Mouse (Mus musculus) olfactory bulb, adult 2 months (tissue): ENCODE measurements around the gene Cd300a. TPM values are rescaled to one million over a fixed set of nuclear protein-coding genes. Genes with fewer than 3 reads are reported as not detected.
A peak's percentile ranks its signal among the peaks of the same experiment; 100 is the strongest.
"Not testable (repeated sequence)": the region's sequence is repeated elsewhere in the genome, so short reads cannot be mapped to it uniquely, and the experiment has no call there.

ENCODE experiments used
- H3K27ac ChIP-seq: fragments of 200-500 bp; 2 replicates; pipeline ENCODE4 v1.5.1; 2012; ENCODE audit warnings: low read depth, low read length; ENCODE audit not compliant: insufficient read depth
- H3K4me1 ChIP-seq: fragments of 200-500 bp; 2 replicates; pipeline ENCODE4 v1.6.1; 2012; ENCODE audit warnings: low read length; ENCODE audit not compliant: control insufficient read depth, insufficient read depth
- H3K4me3 ChIP-seq: fragments of 200-500 bp; 2 replicates; pipeline ENCODE4 v1.5.1; 2012; ENCODE audit warnings: mild to moderate bottlenecking, low read depth, low read length, moderate library complexity; ENCODE audit not compliant: insufficient read depth
- CTCF ChIP-seq: fragments of 200-500 bp; IDR thresholded peaks from 2 replicates; pipeline ENCODE4 v1.5.1; 2012; ENCODE audit warnings: low read depth, mild to moderate bottlenecking, low read length, moderate library complexity; ENCODE audit not compliant: insufficient read depth
- POLR2A ChIP-seq: fragments of 200-500 bp; IDR thresholded peaks from 2 replicates; pipeline ENCODE4 v1.6.1; 2012; ENCODE audit warnings: mild to moderate bottlenecking, low read depth, low read length, moderate library complexity; ENCODE audit not compliant: insufficient read depth
- WGBS: fragments of 180-500 bp; shearing (Covaris S2); methylation state at CpG from one replicate; pipeline ENCODE4 v1.1.7; 2018; 5-methylcytosine and 5-hydroxymethylcytosine counted together
- polyA plus RNA-seq: library from polyadenylated mRNA; stranded (reverse); fragments of >200 nt; gene quantifications from 2 replicates; pipeline ENCODE4 v1.2.4, GENCODE M21; 2012; ENCODE audit warnings: low replicate concordance; ENCODE audit not compliant: missing spikeins, insufficient read depth, insufficient read length

The Cd300a gene
- polyA plus RNA-seq, 1 experiment, result not detected

DNA sequence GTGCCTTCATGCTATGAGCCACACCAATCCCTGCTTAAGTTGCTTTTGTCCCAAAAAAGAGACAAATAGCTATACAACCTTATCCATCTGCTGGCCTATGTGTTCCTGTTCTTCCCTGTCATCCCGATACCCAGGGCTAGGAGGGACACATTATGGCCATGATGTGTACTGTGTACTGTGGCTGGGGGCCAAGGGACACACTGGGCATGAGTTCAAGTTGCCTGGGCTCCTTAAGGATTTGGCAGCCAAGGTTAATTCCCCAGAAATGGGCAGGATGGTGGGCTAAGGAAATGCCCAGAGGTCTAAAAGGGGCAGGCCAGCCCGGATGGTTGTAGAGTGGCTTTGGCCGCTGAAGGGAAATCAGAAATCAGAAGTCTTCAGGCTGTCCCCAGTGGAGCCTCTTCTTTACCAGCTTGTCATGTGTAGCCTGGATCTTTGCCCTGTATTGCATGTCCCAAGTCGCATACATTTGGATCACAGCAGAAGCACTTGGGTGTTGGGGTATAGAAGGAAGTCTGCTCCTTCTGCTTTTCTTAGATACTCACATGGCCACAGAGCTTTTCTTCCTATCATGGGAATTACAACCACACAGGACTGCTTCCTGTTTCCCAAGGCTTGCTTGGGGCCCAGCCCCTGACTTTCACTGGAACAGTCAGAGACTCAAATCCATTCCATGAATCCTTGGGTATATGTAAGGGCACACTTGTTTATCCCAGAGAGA is 5.3 kb upstream of the Cd300a start:
- no peak for TF ChIP-seq POLR2A
- no peak for TF ChIP-seq CTCF
- 64% methylated on average over 4 of the region's 4 CpGs for WGBS
- Histone ChIP-seq H3K4me1 (no peaks in the 10 kb centered on the region), H3K27ac (no peak overlapping the region), H3K4me3 (no peak overlapping the region)

DNA sequence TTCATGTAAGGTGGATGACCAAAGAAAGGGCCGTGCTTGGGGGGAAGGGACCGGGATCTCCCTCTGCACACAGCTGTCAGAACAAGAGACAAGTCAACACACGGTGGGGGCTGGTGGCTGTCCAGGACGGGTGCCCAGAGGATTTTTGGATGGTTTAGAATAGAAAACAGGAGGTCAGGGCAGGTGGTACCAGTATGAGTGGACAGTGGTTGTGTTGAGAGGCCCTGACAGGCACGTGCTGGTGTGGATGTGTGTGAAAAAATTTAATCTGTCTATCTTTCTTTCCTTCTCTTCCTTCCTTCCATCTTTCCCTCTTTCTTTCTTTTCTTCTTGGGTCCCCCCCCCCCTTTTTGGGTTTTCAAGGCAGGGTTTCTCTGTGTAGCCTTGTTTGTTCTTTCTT is 701 bp downstream of the Cd300a start:
- H3K4me3 ChIP-seq, result no peak overlapping the region
- WGBS, result 57% methylated on average over 5 of the region's 5 CpGs
- H3K27ac ChIP-seq, result no peak overlapping the region
- no peaks in the 10 kb centered on the region for H3K4me1 ChIP-seq
- TF ChIP-seq CTCF, result no peak
- no peak for TF ChIP-seq POLR2A

DNA sequence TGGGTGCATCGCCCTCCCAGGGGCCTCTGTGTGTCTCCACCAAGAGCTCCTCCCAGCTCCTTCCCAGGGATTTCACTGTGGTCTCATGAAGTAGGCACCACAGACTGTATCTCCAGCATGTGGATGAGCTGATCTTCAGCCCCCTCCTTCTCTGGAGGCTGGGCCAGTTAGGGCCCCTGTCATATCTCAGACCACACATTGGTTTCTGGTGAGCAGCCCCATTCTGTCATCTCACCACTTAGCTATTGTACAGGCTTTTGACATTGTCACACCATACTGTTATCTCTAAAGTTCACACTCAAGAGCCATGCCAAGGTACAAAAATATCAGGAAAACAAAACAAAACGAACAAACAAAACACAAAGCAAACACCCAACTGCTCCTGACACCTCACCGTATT is 6.2 kb downstream of the Cd300a start:
- Histone ChIP-seq H3K4me1 (no peaks in the 10 kb centered on the region), H3K4me3 (no peak overlapping the region), H3K27ac (no peak overlapping the region)
- TF ChIP-seq POLR2A (no peak), CTCF (no peak)
- WGBS, result 89% methylated on average over 3 of the region's 3 CpGs

DNA sequence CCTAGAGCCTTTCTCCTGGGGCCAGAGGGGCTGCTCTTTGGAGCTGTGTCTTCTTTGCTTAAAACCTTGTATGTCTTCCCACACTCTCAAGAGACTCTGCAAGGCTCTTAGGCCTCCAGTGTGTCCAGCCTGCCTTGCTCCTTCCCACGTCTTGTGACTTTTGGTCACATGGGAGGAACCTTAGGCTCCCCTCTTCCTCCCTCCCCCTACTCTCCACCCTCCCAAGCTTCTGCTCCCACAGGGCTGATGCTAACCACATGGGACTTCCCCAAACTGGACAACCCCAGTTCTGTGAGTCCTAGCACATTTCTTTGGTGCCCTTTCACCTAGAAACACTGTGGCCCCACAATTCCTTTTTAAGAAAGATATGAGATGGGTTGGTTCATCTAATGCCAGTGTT is 8.2 kb downstream of the Cd300a start:
- Histone ChIP-seq H3K27ac (no peak overlapping the region), H3K4me3 (no peak overlapping the region), H3K4me1 (no peaks in the 10 kb centered on the region)

DNA sequence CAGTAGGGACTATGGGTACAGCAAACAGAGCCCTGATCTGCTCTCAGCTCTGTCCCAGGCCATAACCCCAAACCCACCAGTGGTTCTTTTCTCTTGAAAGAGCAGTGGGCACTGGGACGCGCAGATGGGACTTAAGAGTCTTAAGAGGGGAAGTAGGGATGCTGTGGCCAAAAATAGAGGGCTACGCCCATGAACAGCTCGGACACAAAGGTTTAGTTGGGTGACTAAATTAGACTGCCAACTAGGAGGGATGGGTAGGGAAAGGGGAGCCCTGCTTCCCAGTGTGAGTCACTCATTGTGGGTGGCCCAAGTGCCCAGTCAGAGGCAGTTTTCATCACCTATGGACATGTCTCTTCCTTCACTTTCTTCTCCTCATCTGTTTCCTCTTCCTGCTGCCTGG is 13.4 kb downstream of the Cd300a start:
- no peak overlapping the region for H3K4me3 ChIP-seq
- no peak overlapping the region for H3K27ac ChIP-seq
- TF ChIP-seq POLR2A, result no peak
- TF ChIP-seq CTCF, result no peak
- WGBS, result 82% methylated on average over 4 of the region's 4 CpGs
- no peaks in the 10 kb centered on the region for H3K4me1 ChIP-seq

More for the DNA sequence above, 8.2 kb downstream of the Cd300a start:
- TF ChIP-seq CTCF (no peak), POLR2A (no peak)
- WGBS, result 68% methylated on average over 1 of the region's 1 CpGs

DNA sequence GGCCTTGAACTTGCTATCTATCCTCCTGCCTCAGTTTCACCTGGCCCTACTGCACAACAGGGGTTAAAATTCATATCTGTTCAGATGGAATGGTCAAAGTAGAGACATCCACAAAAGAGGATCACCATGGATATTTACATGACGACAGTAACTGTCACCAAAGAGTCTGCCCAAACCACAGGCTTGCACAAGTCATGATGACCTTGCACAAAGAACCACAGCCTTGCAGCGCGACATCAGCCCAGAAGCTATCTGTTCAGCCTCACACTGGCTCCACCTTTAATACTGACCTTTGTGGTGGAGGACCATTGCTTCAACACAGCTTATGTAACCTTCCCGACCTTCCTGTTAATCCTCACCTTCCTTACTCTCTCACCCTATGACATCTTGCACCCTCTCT is 17.7 kb downstream of the Cd300a start:
- 91% methylated on average over 4 of the region's 4 CpGs for WGBS
- H3K4me3 ChIP-seq, result no peak overlapping the region
- H3K4me1 ChIP-seq, result no peaks in the 10 kb centered on the region
- TF ChIP-seq CTCF, result no peak
- TF ChIP-seq POLR2A, result no peak
- no peak overlapping the region for H3K27ac ChIP-seq

DNA sequence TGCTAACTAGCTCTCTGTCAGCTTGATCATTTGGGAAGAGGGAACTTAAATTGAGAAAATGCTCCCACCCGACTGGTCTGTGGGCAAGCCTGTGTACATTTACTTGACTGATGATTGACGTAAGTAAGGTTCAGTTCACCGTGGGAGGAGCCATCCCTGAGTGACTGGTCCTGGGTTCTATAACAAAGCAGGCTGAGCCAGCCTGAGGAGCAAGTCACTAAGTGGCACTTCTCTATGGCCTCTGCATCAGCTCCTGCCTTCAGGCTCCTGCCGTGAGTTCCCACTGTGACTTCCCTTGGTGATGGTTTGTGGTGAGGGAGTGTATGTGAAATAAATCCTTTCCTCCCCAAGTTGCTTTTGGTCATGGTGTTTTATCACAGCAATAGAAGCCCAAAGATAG is 18.2 kb downstream of the Cd300a start:
- TF ChIP-seq CTCF, result no peak
- no peak for TF ChIP-seq POLR2A
- no peak overlapping the region for H3K4me3 ChIP-seq
- H3K27ac ChIP-seq, result no peak overlapping the region
- H3K4me1 ChIP-seq, result no peaks in the 10 kb centered on the region
- 70% methylated on average over 4 of the region's 4 CpGs for WGBS

DNA sequence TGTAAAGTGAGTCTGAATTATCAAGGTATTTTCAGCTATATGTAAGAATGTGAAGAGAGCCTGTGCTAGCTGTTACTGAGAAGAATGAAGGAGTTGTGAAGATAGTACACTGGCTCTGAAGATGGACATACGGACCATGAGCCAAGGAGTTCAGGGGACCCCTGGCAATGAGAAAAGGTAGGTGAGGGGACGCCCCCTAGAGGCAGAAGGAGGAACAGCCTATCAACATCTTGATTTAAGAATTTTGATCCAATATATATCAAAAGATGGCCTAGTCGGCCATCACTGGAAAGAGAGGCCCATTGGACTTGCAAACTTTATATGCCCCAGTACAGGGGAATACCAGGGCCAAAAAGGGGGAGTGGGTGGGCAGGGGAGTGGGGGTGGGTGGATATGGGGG is 19.7 kb downstream of the Cd300a start:
- H3K4me3 ChIP-seq, H3K4me1 ChIP-seq, H3K27ac ChIP-seq: not testable (repeated sequence)
- 49% methylated on average over 3 of the region's 3 CpGs for WGBS

DNA sequence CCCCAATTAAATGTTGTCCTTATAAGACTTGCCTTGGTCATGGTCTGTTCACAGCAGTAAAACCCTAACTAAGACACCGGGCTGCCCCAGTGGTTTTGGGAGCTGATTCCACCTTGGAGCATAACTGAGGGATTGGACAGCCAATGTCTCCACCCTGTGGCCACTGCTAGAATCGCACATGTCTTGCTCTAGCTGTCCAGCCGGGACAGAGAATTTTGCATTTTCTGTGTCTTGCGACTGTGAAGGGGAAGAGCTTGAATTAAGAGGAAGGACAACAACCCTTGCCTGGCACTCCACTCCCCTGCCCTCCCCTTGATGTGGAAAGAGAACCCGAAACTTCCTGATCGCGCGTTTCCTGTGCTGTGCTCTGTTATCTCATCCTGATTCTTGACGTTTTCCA is 23.0 kb downstream of the Cd300a start:
- H3K27ac ChIP-seq, result no peak overlapping the region
- WGBS, result 19% methylated on average over 9 of the region's 9 CpGs
- H3K4me3 ChIP-seq, result no peak overlapping the region
- 0 out of 2 replicates have a peak, but pooled peaks cover 3% of the 10 kb centered on the region for H3K4me1 ChIP-seq
- TF ChIP-seq POLR2A, result no peak
- 0 out of 2 replicates have a peak, but pooled peaks have one; percentile 38 for TF ChIP-seq CTCF

DNA sequence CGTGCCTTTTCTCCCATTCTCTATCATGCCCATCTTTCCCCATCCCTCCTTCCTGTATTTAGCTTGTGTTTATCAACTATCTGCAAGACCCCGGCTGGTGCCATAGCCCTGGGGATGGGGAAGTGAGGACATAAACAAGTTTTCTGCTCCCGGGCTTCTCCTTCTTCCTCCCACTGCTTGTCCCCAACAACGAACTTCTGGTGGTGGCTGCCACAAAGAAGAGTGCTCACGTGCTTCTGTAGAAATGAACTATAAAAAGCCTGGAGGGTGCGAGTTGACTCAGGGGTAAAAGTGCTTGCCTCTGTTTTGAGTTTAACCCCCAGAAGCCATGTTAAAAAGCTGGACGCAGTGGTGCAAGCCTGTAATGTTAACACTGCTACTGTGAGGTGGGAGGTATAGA is 25.1 kb downstream of the Cd300a start:
- Histone ChIP-seq H3K4me1 (0 out of 2 replicates have a peak, but pooled peaks cover 3% of the 10 kb centered on the region), H3K4me3 (no peak overlapping the region), H3K27ac (no peak overlapping the region)
- WGBS, result 22% methylated on average over 7 of the region's 7 CpGs
- TF ChIP-seq POLR2A (no peak), CTCF (no peak)
